Mouse (Mus musculus) hindbrain, embryonic 14.5 days (tissue): ENCODE data around the gene Srd5a3. TPM values are rescaled to one million over a fixed set of nuclear protein-coding genes. Genes with fewer than 3 reads are reported as not detected.

Experiments
- ATAC-seq: fragments of 200-750 bp; cut with Nextera tagmentation; 2 replicates; pipeline ENCODE4 v1.8.0; 2017; ENCODE audit warnings: moderate number of reproducible peaks, mild to moderate bottlenecking, moderate TSS enrichment, moderate library complexity; ENCODE audit not compliant: low FRiP score
- DNase-seq: peaks from one replicate; pipeline ENCODE4 v3.0.0-alpha.2; 2015; ENCODE audit warnings: low spot score
- H3K27ac ChIP-seq: fragments of 300-500 bp; sonication (generic); 2 replicates; pipeline ENCODE4 v1.5.1; 2014; ENCODE audit warnings: mild to moderate bottlenecking, moderate library complexity
- H3K27me3 ChIP-seq: fragments of 300-500 bp; sonication (generic); 2 replicates; pipeline ENCODE4 v1.6.1; 2014; ENCODE audit warnings: mild to moderate bottlenecking, low read length, mixed read lengths; ENCODE audit not compliant: control insufficient read depth, insufficient read depth
- H3K36me3 ChIP-seq: fragments of 300-500 bp; sonication (generic); replicated peaks from 2 replicates; pipeline ENCODE4 v1.6.1; 2014; ENCODE audit not compliant: control insufficient read depth, insufficient read depth
- H3K4me1 ChIP-seq: fragments of 300-500 bp; sonication (generic); replicated peaks from 2 replicates; pipeline ENCODE4 v1.6.1; 2014; ENCODE audit warnings: antibody characterized with exemption, low read length, mixed read lengths; ENCODE audit not compliant: control insufficient read depth, insufficient read depth
- H3K4me2 ChIP-seq: fragments of 300-500 bp; sonication (generic); replicated peaks from 2 replicates; pipeline ENCODE4 v1.6.1; 2014; ENCODE audit warnings: mild to moderate bottlenecking, moderate library complexity
- H3K4me3 ChIP-seq: fragments of 300-500 bp; sonication (generic); replicated peaks from 2 replicates; pipeline ENCODE4 v1.5.1; 2014; ENCODE audit warnings: mild to moderate bottlenecking, low read length
- H3K9ac ChIP-seq: fragments of 300-500 bp; sonication (generic); 2 replicates; pipeline ENCODE4 v1.6.1; 2014
- H3K9me3 ChIP-seq: fragments of 300-500 bp; sonication (generic); 2 replicates; pipeline ENCODE4 v1.6.1; 2016; ENCODE audit warnings: low read length; ENCODE audit not compliant: control insufficient read depth
- WGBS: fragments of 180-500 bp; shearing (Covaris S2); extraction: QIAGEN DNeasy Blood & Tissue Kit; methylation state at CpG from one replicate; pipeline ENCODE4 v1.1.7; 2014; 5-methylcytosine and 5-hydroxymethylcytosine counted together
- polyA plus RNA-seq: library from polyadenylated mRNA; unstranded; fragments of >200 nt; fragmentation: Nextera tagmentation; extraction: Ambion mirVana; gene quantifications from 2 replicates; pipeline ENCODE4 v1.2.1, GENCODE M21; 2014

Gene Srd5a3
- polyA plus RNA-seq, 1 experiment from 2014 or later = 16.3 TPM

DNA sequence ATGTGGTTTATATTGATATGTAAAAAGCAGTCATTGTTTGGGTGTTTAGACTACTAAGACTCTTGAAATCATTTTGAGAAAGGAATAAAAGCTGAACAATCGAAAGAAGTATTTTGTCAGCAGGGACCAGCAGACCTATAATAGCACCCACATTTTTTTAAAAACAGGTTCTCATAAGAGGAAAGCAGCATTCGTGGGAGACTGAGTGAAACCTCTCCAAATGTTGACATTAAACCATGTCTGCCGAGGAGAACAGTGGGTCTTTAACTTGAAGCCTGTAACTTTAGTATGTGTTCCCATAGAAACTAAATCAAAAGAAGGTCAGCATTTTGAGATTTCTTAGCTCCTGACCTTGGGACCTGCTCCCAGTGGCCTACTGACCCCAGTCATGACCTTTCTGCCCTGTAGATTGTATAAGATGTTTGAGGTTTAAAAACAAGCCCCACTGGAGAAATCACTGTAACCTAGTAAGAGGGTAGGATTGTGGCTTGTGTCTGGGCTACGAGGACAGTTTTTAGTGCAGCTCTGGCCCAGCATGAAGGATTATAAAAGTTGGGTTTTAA, 23.8 kb downstream of the Srd5a3 start:
- DNase-seq (no peak), ATAC-seq (no peak)
- H3K27me3 ChIP-seq = no peaks in the 10 kb centered on the region
- H3K27ac ChIP-seq = no peak overlapping the region
- H3K9ac ChIP-seq = no peak overlapping the region
- H3K4me2 ChIP-seq = no peak overlapping the region
- WGBS = 42% methylated on average over 4 of the region's 4 CpGs
- no peak overlapping the region for H3K4me3 ChIP-seq
- no peaks in the 10 kb centered on the region for H3K4me1 ChIP-seq
- H3K36me3 ChIP-seq = no peaks in the 10 kb centered on the region
- H3K9me3 ChIP-seq = no peaks in the 10 kb centered on the region

- no peak overlapping the region for H3K4me3 ChIP-seq
- no peak overlapping the region for H3K4me2 ChIP-seq
- H3K27ac ChIP-seq = no peak overlapping the region
- H3K4me1 ChIP-seq = no peaks in the 10 kb centered on the region
- 67% methylated on average over 7 of the region's 7 CpGs for WGBS
- H3K9ac ChIP-seq = no peak overlapping the region
- no peaks in the 10 kb centered on the region for H3K27me3 ChIP-seq
- no peaks in the 10 kb centered on the region for H3K36me3 ChIP-seq
- H3K9me3 ChIP-seq = no peaks in the 10 kb centered on the region
- ATAC-seq = no peak
- no peak for DNase-seq
Observed at GRCm38 (mm10) chr5:76164827-76165226, 24.8 kb downstream of the Srd5a3 start.

DNA sequence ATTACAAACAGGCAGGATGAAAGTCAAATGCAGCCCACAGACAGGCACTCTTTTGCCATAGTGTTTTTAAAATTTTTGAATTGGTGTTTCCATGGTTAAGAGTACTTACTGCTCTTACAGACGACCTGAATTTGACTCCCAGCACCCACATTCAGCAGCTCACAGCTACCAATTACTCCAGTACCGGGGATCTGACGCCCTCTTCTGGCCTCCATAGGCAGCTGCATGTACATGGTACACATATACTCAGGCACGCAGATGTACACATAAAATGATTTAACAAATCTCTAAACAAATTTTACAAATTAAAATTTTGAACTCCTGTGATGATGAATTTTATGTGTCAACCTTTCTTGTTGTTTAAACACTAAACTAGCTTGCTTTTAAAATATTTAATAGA, 30.5 kb downstream of the Srd5a3 start:
- Histone ChIP-seq H3K4me1 (no peaks in the 10 kb centered on the region), H3K9me3 (no peaks in the 10 kb centered on the region), H3K4me3 (no peak overlapping the region), H3K27me3 (no peaks in the 10 kb centered on the region), H3K36me3 (no peaks in the 10 kb centered on the region), H3K9ac (no peak overlapping the region), H3K4me2 (no peak overlapping the region), H3K27ac (no peak overlapping the region)
- ATAC-seq = no peak
- WGBS = 84% methylated on average over 4 of the region's 4 CpGs
- no peak for DNase-seq

GRCm38 (mm10) chr5:76171039-76171438, 31.0 kb downstream of the Srd5a3 start:
- Histone ChIP-seq H3K36me3 (no peaks in the 10 kb centered on the region), H3K27me3 (no peaks in the 10 kb centered on the region), H3K9me3 (no peaks in the 10 kb centered on the region), H3K9ac (no peak overlapping the region), H3K27ac (no peak overlapping the region), H3K4me2 (no peak overlapping the region), H3K4me1 (no peaks in the 10 kb centered on the region), H3K4me3 (no peak overlapping the region)
- DNase-seq (no peak), ATAC-seq (no peak)

GRCm38 (mm10) chr5:76175051-76175450, 35.0 kb downstream of the Srd5a3 start:
- DNase-seq (no peak), ATAC-seq (no peak)
- Histone ChIP-seq H3K4me2 (no peak overlapping the region), H3K9ac (no peak overlapping the region), H3K27me3 (no peaks in the 10 kb centered on the region), H3K4me3 (no peak overlapping the region), H3K9me3 (no peaks in the 10 kb centered on the region), H3K4me1 (no peaks in the 10 kb centered on the region), H3K36me3 (no peaks in the 10 kb centered on the region), H3K27ac (no peak overlapping the region)
- 92% methylated on average over 4 of the region's 4 CpGs for WGBS

GRCm38 (mm10) chr5:76176411-76176810, 36.3 kb downstream of the Srd5a3 start:
- no peak for ATAC-seq
- WGBS = 37% methylated on average over 3 of the region's 3 CpGs
- H3K27me3 ChIP-seq = no peaks in the 10 kb centered on the region

GRCm38 (mm10) chr5:76176841-76177240, 36.8 kb downstream of the Srd5a3 start:
- Histone ChIP-seq H3K27ac (no peak overlapping the region), H3K9ac (no peak overlapping the region), H3K4me2 (no peak overlapping the region), H3K4me3 (no peak overlapping the region), H3K36me3 (no peaks in the 10 kb centered on the region), H3K9me3 (no peaks in the 10 kb centered on the region), H3K4me1 (no peaks in the 10 kb centered on the region), H3K27me3 (no peaks in the 10 kb centered on the region)
- DNase-seq = no peak
- WGBS = 67% methylated on average over 11 of the region's 11 CpGs
- ATAC-seq = no peak

More at GRCm38 (mm10) chr5:76176411-76176810, 36.3 kb downstream of the Srd5a3 start:
- no peak overlapping the region for H3K4me2 ChIP-seq
- H3K36me3 ChIP-seq = no peaks in the 10 kb centered on the region
- H3K9ac ChIP-seq = no peak overlapping the region
- H3K9me3 ChIP-seq = no peaks in the 10 kb centered on the region
- no peak for DNase-seq
- no peaks in the 10 kb centered on the region for H3K4me1 ChIP-seq
- H3K4me3 ChIP-seq = no peak overlapping the region
- no peak overlapping the region for H3K27ac ChIP-seq

GRCm38 (mm10) chr5:76177664-76178063, 37.6 kb downstream of the Srd5a3 start:
- Histone ChIP-seq H3K27me3 (no peaks in the 10 kb centered on the region), H3K4me3 (no peak overlapping the region), H3K27ac (no peak overlapping the region), H3K4me1 (no peaks in the 10 kb centered on the region), H3K36me3 (no peaks in the 10 kb centered on the region), H3K4me2 (no peak overlapping the region), H3K9me3 (no peaks in the 10 kb centered on the region), H3K9ac (no peak overlapping the region)
- ATAC-seq (no peak), DNase-seq (no peak)
- 87% methylated on average over 7 of the region's 7 CpGs for WGBS

- DNase-seq (no peak), ATAC-seq (no peak)
- Histone ChIP-seq H3K4me2 (no peak overlapping the region), H3K27ac (no peak overlapping the region), H3K9ac (no peak overlapping the region), H3K4me3 (no peak overlapping the region), H3K9me3 (no peaks in the 10 kb centered on the region), H3K27me3 (no peaks in the 10 kb centered on the region), H3K36me3 (no peaks in the 10 kb centered on the region), H3K4me1 (no peaks in the 10 kb centered on the region)
- 98% methylated on average over 5 of the region's 5 CpGs for WGBS
Observed at GRCm38 (mm10) chr5:76179171-76179570, 39.1 kb downstream of the Srd5a3 start.

DNA sequence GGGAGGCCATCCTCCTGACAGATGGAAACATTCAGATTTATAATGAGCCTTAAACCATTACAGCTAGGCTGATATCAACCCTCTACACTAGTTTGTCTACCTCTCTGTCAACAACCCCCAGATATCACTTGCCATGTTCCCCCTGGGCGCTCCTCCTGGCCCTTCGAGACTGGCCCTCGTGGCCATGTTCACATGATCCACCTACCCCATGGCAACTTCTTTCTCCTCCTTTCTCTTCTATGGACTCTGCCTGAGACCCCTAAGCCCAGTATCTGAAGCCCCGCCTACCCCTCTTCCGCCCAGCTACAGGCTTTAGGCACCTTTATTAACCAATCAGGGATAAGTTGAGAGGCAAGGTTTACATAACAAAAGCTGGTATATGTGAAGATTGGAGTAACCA, 39.7 kb downstream of the Srd5a3 start:
- Histone ChIP-seq H3K4me1 (peaks cover 3% of the 10 kb centered on the region; the same call in 1 of the 2 replicates), H3K36me3 (no peaks in the 10 kb centered on the region), H3K9ac (no peak overlapping the region), H3K9me3 (no peaks in the 10 kb centered on the region), H3K27ac (no peak overlapping the region), H3K4me2 (no peak overlapping the region), H3K27me3 (no peaks in the 10 kb centered on the region), H3K4me3 (no peak overlapping the region)
- DNase-seq (no peak), ATAC-seq (no peak)
- WGBS = 87% methylated on average over 5 of the region's 5 CpGs
